Mouse (Mus musculus) lung, postnatal 0 days (tissue): ENCODE measurements around the gene Clba1.

Experiments used
- CTCF ChIP-seq: IDR thresholded peaks from 2 replicates; pipeline ENCODE4 v1.5.1; 2016; ENCODE audit warnings: antibody characterized with exemption, mild to moderate bottlenecking
- EP300 ChIP-seq: IDR thresholded peaks from 2 replicates; pipeline ENCODE4 v1.6.1; 2016; ENCODE audit warnings: antibody characterized with exemption, mild to moderate bottlenecking, control low read depth

- TF ChIP-seq CTCF (no peak), EP300 (no peak)
These were observed 44.5 kb downstream of the Clba1 start for GRCm38 (mm10) chr12:112853050-112853729.
